Mouse (Mus musculus): ENCODE measurements around the gene Thy1.

DNA sequence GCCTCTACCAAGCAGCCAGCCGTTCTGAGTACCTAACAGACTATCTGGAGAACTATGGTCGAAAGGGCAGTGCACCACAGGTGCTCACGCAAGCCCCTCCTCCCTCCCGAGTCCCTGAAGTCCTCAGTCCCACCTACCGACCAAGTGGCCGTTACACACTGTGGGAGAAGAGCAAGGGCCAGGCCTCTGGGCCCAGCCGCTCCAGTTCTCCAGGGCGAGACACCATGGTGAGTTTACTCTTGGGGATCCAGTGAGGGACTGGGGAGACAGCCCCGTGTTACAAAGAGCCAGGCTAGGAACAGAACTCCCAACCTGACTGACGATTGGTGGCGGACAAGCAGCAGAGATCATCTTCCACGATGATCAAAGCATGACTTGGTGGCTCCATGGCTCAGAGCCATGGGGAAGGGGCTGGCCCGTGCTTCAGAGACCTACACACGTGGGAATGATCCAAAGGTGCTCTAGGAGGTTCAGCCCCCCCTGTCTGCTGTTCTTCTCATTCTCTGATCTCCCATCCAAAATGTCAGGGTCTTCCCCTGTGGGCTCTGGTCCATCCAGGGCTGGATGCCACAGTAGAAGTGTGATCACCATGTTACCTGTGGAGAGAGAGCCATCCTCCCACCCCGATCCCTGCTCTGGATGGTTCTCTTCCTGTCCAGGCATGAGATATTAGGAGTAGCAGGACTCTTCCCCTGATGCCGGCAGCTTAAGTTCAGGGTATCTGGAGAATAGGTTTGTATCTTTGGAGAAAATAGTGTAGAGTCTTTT lies 33.0 kb downstream of the Thy1 start:
- TF ChIP-seq POLR2A (IDR thresholded peaks at IDR 0.05; ENCODE audit: borderline replicate concordance, extremely low read depth, insufficient read depth, insufficient read length, poor library complexity, severe bottlenecking) = no peak
- no peak for TF ChIP-seq CTCF (IDR thresholded peaks at IDR 0.05; ENCODE audit: borderline replicate concordance, extremely low read depth, insufficient read depth, insufficient read length)

Measured in brain, embryonic 14.5 days (tissue).